Mouse (Mus musculus): Measurements from ENCODE around the gene Auts2. TPM values are rescaled to one million over a fixed set of nuclear protein-coding genes. Genes with fewer than 3 reads are reported as not detected.

The Auts2 gene
- total and polyA plus RNA-seq, 3 experiments = 16.9 to 35.7 (median 28.1) TPM

GRCm38 (mm10) chr5:132027859-132028498 lies 515.2 kb downstream of the Auts2 start:
- 66% methylated on average over 5 of the region's 5 CpGs for WGBS
- Histone ChIP-seq H3K4me3 (no peak overlapping the region), H3K4me1 (ENCODE audit: control insufficient read depth, insufficient read depth, low read length) (peaks cover 3% of the 10 kb centered on the region; the same call in 1 of the 2 replicates), H3K27me3 (ENCODE audit: control insufficient read depth, insufficient read depth, low read length) (no peaks in the 10 kb centered on the region), H3K79me2 (replicated peaks; ENCODE audit: control insufficient read depth, insufficient read depth, low read length) (no peaks in the 10 kb centered on the region), H3K36me3 (ENCODE audit: control insufficient read depth, insufficient read depth, low read length) (no peaks in the 10 kb centered on the region), H3K9ac (ENCODE audit: low read depth, low read length) (no peak overlapping the region), H3K27ac (no peak overlapping the region)
- no peak for DNase-seq
- intact Hi-C loops (cut with DNase I) = no loop called here
- TF ChIP-seq EP300 (IDR thresholded peaks at IDR 0.05; ENCODE audit: insufficient read depth, low read depth, low read length) (no peak), POLR2A (IDR thresholded peaks at IDR 0.05; ENCODE audit: insufficient read depth, low read depth, low read length) (no peak), CTCF (IDR thresholded peaks at IDR 0.05) (no peak)

DNA sequence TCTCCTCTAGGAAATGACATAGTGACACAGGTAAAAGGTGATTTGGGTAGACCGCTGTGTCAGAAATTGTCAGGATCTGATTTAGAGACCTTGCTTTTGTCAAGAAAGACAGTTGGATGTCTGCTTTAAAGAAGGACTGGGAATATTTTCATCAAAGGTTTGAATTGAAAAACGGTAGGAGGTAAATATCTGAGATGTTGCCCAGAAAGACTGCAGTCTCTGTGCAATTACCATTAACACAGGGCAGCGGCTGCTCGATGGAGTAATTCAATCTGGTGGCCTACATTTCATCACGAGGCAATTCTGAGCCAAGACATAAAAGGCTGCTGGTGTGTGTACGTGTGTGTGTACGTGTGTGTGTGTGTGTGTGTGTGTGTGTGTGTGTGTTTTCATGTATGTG lies 529.8 kb downstream of the Auts2 start:
- no peak for TF ChIP-seq POLR2A (IDR thresholded peaks at IDR 0.05; ENCODE audit: insufficient read depth, low read depth, low read length)
- no peak for TF ChIP-seq EP300 (IDR thresholded peaks at IDR 0.05; ENCODE audit: insufficient read depth, low read depth, low read length)
- no peak for TF ChIP-seq CTCF (IDR thresholded peaks at IDR 0.05)
- no peaks in the 10 kb centered on the region for H3K79me2 ChIP-seq (replicated peaks; ENCODE audit: control insufficient read depth, insufficient read depth, low read length)
- H3K4me3 ChIP-seq = no peak overlapping the region
- no peaks in the 10 kb centered on the region for H3K4me1 ChIP-seq (ENCODE audit: control insufficient read depth, insufficient read depth, low read length)
- 92% methylated on average over 7 of the region's 7 CpGs for WGBS
- H3K36me3 ChIP-seq (ENCODE audit: control insufficient read depth, insufficient read depth, low read length) = no peaks in the 10 kb centered on the region
- H3K9ac ChIP-seq (ENCODE audit: low read depth, low read length) = no peak overlapping the region
- intact Hi-C loops (cut with DNase I) = no loop called here
- no peaks in the 10 kb centered on the region for H3K27me3 ChIP-seq (ENCODE audit: control insufficient read depth, insufficient read depth, low read length)
- no peak overlapping the region for H3K27ac ChIP-seq
- DNase-seq = no peak

DNA sequence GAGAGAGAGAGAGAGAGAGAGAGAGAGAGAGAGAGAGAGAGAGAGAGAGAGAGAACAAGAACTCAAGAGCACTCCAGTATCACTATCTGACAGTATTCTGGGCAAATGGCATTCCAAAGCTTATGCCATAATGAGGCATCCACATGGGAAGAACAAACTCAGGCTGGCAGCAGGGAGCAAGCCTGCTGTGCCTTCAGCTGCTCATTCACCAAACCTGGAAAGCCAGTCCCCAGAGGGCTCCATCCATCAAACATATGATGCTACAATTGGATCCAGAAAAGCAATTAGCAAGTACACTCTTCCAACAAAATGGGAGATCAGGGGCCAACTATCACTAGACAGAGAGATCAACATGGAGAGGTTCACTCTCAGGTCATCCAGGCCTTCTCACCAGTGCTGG lies 531.3 kb downstream of the Auts2 start:
- Histone ChIP-seq H3K27ac (no peak overlapping the region), H3K36me3 (ENCODE audit: control insufficient read depth, insufficient read depth, low read length) (no peaks in the 10 kb centered on the region), H3K4me3 (no peak overlapping the region), H3K4me1 (ENCODE audit: control insufficient read depth, insufficient read depth, low read length) (no peaks in the 10 kb centered on the region), H3K9ac (ENCODE audit: low read depth, low read length) (no peak overlapping the region), H3K79me2 (replicated peaks; ENCODE audit: control insufficient read depth, insufficient read depth, low read length) (no peaks in the 10 kb centered on the region), H3K27me3 (ENCODE audit: control insufficient read depth, insufficient read depth, low read length) (no peaks in the 10 kb centered on the region)
- no peak for TF ChIP-seq EP300 (IDR thresholded peaks at IDR 0.05; ENCODE audit: insufficient read depth, low read depth, low read length)
- intact Hi-C loops (cut with DNase I) = no loop called here
- no peak for DNase-seq

- intact Hi-C loops (cut with DNase I) = no loop called here
- Histone ChIP-seq H3K9ac (ENCODE audit: low read depth, low read length) (no peak overlapping the region), H3K27ac (no peak overlapping the region), H3K79me2 (replicated peaks; ENCODE audit: control insufficient read depth, insufficient read depth, low read length) (no peaks in the 10 kb centered on the region), H3K4me3 (no peak overlapping the region), H3K27me3 (ENCODE audit: control insufficient read depth, insufficient read depth, low read length) (no peaks in the 10 kb centered on the region), H3K36me3 (ENCODE audit: control insufficient read depth, insufficient read depth, low read length) (no peaks in the 10 kb centered on the region), H3K4me1 (ENCODE audit: control insufficient read depth, insufficient read depth, low read length) (no peaks in the 10 kb centered on the region)
- DNase-seq = no peak
- 89% methylated on average over 7 of the region's 7 CpGs for WGBS
- no peak for TF ChIP-seq POLR2A (IDR thresholded peaks at IDR 0.05; ENCODE audit: insufficient read depth, low read depth, low read length)
- TF ChIP-seq EP300 (IDR thresholded peaks at IDR 0.05; ENCODE audit: insufficient read depth, low read depth, low read length) = no peak
- no peak for TF ChIP-seq CTCF (IDR thresholded peaks at IDR 0.05)
These were observed 534.4 kb downstream of the Auts2 start for GRCm38 (mm10) chr5:132008703-132009222.

DNA sequence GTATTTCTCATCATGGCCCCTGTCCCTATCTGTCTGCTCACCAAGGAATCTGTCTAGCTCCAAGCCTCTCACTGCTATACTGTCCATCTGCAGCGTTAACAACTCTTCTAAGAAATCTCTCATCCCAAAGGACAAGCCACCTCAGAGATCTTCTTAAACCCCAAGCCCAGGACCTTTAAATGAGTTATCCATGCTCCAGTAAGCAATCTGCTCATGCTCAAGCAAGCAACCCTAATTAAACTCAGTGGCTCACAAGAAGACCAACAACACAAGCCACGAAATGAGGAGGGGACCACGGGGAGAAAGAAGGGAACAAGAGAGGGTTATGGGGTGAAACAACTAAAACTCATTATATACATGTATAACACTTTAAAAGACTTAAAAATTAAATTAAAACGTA lies 535.2 kb downstream of the Auts2 start:
- TF ChIP-seq CTCF (IDR thresholded peaks at IDR 0.05) = no peak
- TF ChIP-seq POLR2A (IDR thresholded peaks at IDR 0.05; ENCODE audit: insufficient read depth, low read depth, low read length) = no peak
- TF ChIP-seq EP300 (IDR thresholded peaks at IDR 0.05; ENCODE audit: insufficient read depth, low read depth, low read length) = no peak
- no peak for DNase-seq
- H3K27me3 ChIP-seq (ENCODE audit: control insufficient read depth, insufficient read depth, low read length) = no peaks in the 10 kb centered on the region
- intact Hi-C loops (cut with DNase I) = no loop called here
- no peaks in the 10 kb centered on the region for H3K36me3 ChIP-seq (ENCODE audit: control insufficient read depth, insufficient read depth, low read length)
- no peak overlapping the region for H3K4me3 ChIP-seq
- H3K4me1 ChIP-seq (ENCODE audit: control insufficient read depth, insufficient read depth, low read length) = no peaks in the 10 kb centered on the region
- no peaks in the 10 kb centered on the region for H3K79me2 ChIP-seq (replicated peaks; ENCODE audit: control insufficient read depth, insufficient read depth, low read length)
- no peak overlapping the region for H3K9ac ChIP-seq (ENCODE audit: low read depth, low read length)
- no peak overlapping the region for H3K27ac ChIP-seq
- WGBS = 84% methylated on average over 4 of the region's 4 CpGs

DNA sequence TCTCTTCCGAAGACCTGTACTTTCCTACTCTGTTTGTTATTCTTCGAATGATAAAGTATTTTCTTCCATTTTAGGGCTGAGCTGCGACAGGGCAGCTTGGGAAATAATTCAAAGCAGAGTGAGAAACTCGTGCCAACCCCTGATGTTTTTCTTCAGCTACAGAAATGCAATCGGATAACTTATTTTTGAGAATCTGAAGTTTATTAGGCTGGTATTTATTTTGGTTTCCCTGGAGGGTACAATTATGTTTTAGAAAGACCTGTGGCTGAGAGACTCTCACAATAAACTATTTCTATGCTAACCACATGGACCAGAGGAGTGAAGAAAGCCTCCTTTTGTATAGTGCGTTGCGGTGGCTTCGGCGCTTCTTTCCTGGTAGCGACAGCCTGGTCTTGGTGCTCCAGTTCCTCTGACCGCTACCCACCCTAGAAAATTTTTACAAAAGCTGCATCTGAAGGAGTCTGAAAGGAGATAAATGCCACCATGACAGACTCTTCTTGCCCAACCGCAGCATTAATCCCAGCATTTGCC lies 550.4 kb downstream of the Auts2 start:
- TF ChIP-seq CTCF (IDR thresholded peaks at IDR 0.05) = no peak
- TF ChIP-seq POLR2A (IDR thresholded peaks at IDR 0.05; ENCODE audit: insufficient read depth, low read depth, low read length) = no peak
- no peak for TF ChIP-seq EP300 (IDR thresholded peaks at IDR 0.05; ENCODE audit: insufficient read depth, low read depth, low read length)
- H3K27ac ChIP-seq = no peak overlapping the region
- H3K4me3 ChIP-seq = no peak overlapping the region
- no peak overlapping the region for H3K9ac ChIP-seq (ENCODE audit: low read depth, low read length)
- H3K79me2 ChIP-seq (replicated peaks; ENCODE audit: control insufficient read depth, insufficient read depth, low read length) = no peaks in the 10 kb centered on the region
- H3K4me1 ChIP-seq (ENCODE audit: control insufficient read depth, insufficient read depth, low read length) = no peaks in the 10 kb centered on the region
- intact Hi-C loops (cut with DNase I) = no loop called here
- DNase-seq = no peak
- H3K27me3 ChIP-seq (ENCODE audit: control insufficient read depth, insufficient read depth, low read length) = no peaks in the 10 kb centered on the region
- no peaks in the 10 kb centered on the region for H3K36me3 ChIP-seq (ENCODE audit: control insufficient read depth, insufficient read depth, low read length)
- WGBS = 87% methylated on average over 12 of the region's 12 CpGs

All from heart, adult 2 months (tissue).